Mouse (Mus musculus) yolk sac, embryonic 10.5 days (tissue): ENCODE measurements around the gene Nicn1.
"Not testable (repeated sequence)": the region's sequence is repeated elsewhere in the genome, so short reads cannot be mapped to it uniquely, and the experiment has no call there.

Experiments
- DNase-seq: peaks from one replicate; pipeline ENCODE4 v3.0.0-alpha.2; 2017; ENCODE audit warnings: low spot score

Gene Nicn1

DNA sequence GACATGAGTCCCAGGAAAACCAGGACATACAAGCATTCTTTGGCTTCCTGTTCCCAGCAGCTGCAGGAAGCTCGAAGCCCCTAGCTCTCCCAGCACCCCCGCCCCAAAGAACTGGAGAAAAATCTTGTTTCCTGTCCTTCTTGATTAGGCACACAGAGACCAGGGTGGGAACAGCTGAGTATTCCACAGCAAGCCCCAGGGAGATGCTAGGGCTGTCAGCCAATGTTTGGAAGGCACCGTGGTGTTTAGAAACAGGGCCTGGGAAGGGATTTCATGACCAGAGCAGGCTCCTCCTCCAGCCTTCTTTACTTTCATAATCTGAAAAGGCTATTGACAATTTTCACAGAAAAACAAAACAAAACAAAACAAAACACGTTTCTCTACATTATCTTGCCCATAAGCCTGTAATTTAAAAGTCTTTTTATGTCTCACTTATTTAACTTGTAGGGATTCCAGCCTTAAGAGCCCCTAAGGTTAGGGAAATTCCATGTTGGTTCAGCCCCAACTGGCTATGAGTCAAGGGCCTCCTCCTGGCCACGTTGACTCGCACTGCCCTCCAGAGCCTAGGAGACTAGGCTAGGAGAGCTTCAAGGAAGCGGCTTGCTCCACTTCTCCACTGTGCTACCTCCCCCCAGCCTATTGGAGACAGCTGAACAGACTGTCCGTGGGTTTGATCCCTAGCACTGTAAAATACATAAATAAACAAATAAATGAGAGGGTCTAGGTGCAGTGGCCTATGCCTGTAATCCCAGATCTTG is 10.0 kb upstream of the Nicn1 start:
- no peak for DNase-seq

DNA sequence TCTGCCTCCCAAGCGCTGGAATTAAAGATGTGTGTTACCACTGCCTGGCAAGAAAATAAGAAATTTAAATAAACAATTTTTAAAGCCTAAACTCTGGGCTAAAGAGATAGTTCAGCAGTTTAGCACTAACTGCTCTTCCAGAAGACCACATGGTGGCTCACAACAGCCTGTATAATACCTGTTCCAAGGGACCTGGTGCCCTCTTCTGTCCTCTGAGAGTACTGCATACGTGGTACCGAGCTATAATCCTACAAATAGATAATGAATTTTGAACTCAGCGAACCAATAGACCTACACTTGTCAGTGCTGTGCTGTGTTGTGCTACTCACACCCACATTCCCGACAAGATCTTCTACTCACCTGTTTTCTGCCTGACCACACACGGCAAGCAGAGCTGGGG is 5.8 kb upstream of the Nicn1 start:
- peak; percentile 57 for DNase-seq

DNA sequence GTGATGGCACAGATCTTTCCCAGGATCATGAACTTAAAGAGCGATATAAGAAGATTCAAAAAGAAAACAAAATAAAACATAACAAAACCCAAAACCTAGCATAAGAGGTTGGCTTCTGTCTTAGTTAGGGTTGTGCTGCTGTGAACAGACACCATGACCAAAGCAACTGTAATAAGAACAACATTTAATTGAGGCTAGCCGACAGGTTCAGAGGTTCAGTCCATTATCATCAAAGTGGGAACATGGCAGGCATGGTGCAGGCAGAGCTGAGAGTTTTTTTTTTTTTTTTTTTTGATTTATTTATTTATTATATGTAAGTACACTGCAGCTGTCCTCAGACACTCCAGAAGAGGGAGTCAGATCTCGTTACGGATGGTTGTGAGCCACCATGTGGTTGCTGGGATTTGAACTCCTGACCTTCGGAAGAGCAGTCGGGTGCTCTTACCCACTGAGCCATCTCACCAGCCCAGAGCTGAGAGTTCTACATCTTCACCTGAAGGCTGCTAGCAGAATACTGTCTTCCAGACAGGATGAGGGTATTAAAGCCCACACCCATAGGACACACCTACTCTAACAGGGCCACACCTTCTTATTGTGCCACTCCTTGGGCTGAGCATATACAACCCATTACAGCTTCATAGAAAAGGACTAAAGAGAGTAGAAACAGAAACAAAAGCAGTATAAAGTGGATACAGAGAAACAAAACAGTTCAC is 2.5 kb upstream of the Nicn1 start:
- DNase-seq: not testable (repeated sequence)

DNA sequence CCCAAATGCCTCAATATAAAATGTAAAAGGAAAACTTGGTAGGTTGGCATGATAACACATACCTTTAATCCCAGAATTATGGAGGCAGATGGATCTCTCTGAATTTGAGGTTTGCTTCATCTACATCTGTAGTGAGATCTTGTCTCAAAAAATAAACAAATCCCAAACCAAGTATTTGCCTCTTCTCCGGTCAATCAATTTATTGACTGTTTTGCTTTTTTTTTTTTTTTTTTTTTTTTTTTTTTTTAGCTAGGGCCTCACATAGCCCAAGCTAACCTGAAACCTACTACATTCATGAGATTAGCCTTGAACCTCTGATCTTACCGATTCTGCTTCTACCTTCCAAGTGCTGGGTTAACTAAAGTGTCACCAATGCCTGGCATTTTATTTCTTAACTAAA is 882 bp upstream of the Nicn1 start:
- DNase-seq: no peak

DNA sequence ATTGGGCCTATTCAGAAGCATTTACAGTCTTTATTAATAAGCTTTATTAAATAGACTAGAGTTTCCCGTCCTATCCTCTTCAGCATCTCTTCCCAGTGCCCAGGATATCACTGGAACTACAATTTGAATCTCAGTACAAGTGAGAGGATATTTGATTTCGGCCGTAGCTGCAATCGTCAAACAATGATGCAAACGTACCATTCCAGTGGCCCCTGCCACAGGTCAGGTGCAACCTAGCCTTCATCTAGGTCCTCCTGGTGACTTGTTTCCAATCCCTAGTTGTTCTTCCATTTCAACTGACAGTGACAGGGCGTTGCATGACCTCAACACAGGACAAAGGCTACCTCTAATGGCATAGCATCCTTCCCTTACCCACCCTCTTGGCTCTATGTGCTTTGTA is 544 bp downstream of the Nicn1 start:
- no peak for DNase-seq

DNA sequence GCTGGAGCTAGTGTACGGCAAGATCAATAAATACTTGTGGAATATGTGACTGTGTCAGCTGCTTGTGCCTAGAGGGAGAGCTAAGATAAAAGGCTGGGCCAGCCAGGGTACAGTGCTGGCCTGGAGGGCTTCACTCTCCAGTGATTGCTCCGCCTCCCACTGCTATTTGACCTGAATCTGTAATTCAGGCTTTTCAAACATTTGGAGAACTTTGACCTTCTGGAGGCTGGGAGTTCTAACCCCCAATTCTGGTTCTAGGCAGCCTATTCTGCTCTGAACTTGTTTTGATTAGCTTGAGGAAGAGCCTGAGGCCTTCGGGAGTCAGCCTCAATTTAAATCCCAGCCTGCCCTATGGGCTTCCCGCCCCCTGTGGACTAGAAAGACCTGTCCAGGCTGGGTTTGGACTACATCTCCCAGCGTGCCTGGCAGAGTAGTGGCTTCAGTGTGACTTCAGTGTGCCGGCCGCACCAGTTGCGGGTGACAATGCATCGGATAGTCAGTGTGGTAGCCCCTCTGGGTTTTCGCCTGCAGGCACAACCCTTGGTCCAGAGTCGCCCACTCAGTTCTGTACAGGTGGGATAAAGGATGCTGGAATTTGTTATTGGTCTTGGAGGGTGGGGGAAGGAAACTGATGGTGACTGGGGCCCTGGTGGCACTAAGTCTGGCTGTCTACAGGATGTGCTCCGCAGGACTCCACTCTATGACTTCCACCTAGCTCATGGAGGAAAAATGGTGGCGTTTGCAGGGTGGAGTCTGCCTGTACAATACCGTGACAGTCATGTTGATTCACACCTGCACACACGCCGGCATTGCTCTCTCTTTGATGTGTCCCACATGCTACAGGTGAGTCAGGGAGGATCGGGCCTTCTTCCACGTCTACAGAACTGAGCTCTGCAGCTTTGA is 6.5 kb downstream of the Nicn1 start, which contains the start of gene Amt:
Gene Amt, plus strand, starts transcription at position 401 of the 903 bp plus-strand sequence.
- peak; percentile 91 for DNase-seq

DNA sequence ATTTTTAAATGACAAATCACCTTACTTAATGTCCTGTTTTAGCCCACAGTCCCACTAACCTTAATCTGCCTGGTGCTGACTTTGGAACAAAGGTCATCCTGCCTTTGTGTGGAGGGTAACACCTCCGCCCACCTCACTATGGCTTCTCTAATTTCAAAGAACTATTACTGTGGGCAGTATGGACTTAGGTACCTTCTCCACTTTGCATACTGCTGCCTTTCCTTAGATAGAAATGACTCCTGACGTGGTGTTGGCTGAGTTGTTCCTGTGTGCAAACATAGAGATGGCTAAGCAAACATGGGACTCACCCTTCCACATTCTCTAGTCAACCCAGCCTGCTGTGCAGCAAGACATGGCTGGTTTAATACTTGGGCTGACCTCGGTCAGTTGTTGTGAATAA is 11.6 kb downstream of the Nicn1 start:
- peak; percentile 75 for DNase-seq

DNA sequence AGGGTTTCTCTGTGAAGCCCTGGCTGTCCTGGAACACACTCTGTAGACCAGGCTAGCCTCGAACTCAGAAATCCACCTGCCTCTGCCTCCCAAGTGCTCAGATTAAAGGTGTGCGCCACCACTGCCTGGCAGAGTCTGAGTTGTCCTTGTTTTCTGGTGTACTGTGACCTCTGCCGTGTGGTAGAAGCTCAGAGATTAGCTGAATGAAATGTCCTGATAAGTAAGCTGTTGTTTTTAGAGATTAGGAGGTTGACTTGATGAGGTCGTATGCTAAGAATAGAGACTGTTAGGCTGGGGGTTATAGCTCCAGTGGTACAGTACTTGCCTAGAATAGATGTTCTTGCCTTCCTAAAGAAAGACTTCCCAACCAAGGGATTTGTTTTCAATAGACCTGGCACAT is 14.5 kb downstream of the Nicn1 start:
- peak; percentile 35 for DNase-seq

DNA sequence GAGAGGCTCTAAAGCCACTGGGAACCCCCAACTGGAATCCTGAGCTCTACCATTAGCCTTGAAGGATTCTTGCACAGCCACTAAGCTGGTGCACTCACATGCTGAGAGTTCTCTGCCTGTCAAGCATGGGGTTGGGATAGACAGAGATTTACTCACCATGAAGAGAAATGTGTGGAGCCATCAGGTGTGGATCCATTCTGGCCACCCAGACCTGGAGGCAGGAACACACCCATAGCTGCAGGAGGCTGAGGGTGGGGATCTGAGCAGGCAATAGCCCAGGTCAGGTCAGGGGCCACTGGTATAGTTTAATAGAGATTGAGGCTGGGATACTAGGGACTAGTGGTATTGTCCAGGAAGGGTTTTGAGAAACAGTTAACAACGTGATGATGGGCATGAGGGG is 14.9 kb downstream of the Nicn1 start:
- no peak for DNase-seq

DNA sequence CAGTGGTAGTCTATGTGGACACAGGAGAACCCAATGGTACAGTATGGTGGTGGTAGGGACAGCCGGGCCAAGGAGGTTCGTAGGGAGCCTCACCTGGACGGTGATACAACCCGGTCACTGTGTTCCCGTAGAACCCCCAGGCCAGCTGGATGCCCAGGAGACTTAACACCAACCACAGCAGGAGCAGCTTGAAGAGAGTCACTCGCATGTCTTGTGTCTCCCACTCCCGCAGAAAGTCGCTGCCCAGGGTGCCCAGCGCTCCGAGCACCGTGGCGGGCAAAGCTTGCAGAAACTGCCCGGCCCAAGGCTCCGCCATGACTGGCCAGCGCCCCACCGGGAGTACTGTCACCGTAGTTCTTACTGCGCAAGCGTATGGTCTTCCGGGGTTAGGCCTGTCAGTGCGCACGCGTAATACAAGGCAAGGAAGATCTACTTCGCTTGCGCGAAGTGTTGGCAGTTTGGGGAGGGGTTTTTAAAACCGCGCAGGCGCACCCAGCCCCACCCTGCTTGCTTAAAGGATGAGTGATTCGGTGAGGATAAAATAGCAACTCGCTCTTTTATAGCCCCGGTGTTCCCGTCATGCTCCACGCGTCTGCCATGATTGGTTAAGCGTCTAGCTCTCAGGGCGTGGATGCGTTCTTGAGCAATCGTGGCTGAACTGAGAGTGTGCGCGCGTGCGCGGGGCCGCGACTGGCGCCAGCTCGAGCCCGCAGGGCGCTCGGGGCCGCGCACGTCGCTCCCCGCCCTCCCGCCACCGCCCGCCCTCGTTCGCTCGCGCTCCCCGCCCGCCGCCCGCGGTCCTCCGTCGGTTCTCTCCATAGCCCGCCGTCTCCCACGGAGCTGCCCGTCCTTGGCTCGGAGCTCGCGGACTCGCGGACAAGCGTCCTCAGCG is 15.6 kb downstream of the Nicn1 start, which contains the start of the genes Rhoa and Tcta:
Gene Rhoa, plus strand, starts transcription at position 501 of the 892 bp plus-strand sequence.
Gene Tcta, minus strand, starts transcription at position 532 of the 892 bp plus-strand sequence.
- peak; percentile 99 for DNase-seq

DNA sequence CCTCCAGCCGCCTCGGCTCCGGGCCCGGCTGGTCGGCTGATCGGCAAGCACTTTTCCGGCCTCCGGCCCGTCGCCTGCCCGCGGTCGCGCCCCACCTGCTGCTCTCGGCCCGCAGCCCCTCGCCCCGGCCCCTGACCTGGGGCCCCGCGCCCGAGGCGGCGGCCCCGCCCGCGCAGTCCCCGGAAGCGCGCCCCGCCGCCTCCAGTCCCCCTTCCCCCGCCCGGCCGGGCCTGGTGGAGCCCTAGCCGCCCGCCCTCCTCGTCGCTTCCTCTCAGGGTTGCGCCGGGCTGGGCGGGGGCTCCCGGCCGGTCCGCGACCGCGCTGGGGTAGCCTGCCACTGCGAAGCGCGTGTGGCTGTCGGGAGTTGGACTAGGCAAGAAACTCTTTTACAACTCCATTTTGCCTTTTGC is 16.3 kb downstream of the Nicn1 start:
- DNase-seq: no peak

DNA sequence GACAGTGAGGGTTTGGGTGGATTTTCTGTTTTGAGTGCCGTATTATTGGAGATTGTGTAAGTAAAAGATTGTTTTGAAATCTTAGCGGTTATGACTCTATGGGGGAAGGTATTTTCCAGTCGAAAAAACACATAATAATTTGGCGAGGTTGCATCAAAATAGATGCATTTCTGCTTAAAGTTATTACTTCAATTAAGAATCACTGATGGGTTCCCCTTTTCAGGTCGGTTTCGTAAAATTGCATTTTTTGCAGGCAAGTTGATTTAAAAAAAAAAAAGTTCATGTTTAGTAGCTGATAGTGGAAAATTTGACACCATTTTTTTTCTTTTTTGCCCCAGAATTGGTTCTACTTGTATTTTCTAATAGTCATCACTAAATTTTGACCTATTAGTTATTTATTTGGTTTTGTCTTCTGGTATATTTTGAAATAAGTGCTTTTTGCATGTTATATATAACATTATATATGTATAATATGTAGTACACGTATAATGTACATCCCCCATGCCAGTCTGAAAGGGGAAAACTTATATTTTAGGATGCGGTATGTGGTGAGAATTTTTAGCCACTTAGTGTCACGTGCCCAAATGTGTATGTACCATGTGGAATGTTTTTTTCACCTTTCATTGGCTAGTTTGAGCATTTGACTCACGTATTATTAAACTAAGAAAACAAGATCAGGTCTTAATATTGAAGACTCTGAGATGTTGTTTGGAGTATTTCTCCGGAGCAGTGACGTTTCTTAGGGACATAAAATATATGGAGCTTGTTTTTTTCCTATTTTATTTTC is 17.0 kb downstream of the Nicn1 start:
- no peak for DNase-seq

DNA sequence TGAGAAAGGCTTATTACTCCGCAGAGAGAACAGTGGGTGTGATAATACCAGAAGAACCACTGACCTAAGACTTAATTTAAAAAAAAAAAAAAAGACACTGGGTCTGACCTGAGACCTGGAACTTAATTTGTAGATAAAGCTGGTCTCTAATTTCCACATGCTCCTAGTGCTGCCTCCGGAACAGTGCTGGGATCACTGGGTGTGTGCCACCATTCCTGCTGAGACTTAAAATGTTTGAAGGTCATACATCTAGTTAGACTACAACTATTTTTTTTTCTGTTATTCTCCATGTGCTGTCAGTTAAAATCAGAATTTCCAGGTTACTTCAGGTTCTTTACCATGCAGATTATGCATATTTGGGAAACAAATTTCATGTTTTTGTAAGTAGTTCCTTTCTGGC is 17.9 kb downstream of the Nicn1 start:
- DNase-seq: no peak

DNA sequence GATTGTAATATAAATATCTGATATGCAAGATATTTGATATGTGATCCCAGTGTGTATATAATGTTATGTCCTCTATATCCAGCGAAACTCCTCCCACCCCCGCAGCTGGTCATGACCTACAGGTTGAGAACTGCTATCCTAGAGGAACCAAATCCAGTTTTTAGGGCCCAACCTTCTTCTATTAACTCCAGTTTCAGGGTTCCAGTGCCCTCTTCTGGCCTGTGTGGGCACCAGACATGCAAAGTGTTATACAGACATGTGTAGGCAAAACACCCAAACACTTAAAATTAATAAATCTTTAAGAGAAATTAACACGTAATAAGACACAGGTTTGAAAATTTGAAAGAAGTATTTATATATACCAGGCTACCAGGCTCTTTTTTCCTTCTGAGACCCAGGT is 27.3 kb downstream of the Nicn1 start:
- no peak for DNase-seq

DNA sequence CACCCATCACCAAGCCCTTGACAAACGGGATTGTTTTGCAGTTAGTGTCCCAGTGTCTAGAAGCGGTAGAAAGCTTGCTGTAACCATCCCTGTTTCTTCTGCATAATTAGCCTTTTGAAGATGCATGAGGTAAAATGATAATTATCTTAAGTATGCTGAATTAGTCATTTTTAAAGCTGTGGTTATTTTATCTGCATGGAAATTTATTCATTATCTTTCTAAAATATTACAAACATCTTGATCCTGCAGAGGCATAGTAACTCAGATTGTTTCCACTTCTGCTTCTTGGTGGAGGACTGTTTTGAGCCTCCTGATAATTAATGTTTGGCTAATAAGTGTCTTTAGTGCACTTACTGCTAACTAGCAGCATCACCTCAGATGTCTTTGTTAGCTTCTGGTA is 28.2 kb downstream of the Nicn1 start:
- DNase-seq: no peak

DNA sequence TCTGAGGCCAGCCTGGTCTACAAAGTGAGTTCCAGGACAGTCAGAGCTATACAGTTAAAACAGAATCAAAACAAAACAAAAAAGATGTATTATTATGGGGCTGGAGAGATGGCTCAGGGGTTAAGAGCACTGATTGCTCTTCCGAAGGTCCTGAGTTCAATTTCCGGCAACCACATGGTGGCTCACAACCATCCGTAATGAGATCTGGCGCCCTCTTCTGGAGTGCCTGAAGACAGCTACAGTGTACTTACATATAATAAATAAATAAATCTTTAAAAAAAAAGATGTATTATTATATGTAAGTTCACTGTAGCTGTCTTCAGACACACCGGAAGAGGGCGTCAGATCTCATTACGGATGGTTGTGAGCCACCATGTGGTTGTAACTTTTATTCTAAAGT is 31.8 kb downstream of the Nicn1 start:
- not testable (repeated sequence) for DNase-seq

DNA sequence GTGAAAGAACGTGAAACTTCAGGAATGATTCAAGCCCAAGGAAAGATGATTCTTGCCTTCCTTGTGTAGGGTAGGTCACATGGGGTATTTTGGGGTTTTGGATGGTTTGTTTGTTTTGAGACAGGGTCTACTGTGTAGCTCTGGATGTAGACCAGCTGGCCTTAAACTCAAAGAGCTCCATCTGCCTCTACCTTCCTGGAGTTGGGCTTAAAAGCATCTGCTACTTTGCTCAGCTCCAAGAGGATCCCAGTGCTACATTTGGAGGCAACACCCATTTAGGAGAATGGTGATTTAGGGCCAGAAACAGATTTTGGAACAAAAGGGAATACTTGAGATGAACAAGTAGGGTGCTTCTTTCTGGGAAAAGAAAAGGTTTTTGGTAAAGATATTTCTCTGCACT is 34.6 kb downstream of the Nicn1 start:
- no peak for DNase-seq

DNA sequence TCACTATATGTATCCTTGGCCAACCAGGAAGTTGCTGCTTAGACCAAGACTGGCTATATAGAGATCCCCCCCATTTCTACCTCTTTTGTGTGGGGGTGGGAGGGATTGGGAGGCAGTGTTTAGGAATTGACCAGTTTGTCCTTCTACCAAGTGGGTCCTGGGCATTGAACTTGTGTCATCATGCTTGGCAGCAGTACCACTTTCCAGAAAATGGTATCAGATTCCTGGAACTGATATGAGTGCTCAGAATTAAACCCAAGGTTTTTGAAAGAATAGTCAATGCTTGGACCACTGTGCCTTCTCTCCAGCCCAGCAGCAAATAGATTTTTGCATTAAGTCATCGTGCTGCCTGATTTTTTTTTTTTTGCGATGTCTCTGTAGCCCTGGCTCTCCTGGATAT is 35.6 kb downstream of the Nicn1 start:
- DNase-seq: no peak

DNA sequence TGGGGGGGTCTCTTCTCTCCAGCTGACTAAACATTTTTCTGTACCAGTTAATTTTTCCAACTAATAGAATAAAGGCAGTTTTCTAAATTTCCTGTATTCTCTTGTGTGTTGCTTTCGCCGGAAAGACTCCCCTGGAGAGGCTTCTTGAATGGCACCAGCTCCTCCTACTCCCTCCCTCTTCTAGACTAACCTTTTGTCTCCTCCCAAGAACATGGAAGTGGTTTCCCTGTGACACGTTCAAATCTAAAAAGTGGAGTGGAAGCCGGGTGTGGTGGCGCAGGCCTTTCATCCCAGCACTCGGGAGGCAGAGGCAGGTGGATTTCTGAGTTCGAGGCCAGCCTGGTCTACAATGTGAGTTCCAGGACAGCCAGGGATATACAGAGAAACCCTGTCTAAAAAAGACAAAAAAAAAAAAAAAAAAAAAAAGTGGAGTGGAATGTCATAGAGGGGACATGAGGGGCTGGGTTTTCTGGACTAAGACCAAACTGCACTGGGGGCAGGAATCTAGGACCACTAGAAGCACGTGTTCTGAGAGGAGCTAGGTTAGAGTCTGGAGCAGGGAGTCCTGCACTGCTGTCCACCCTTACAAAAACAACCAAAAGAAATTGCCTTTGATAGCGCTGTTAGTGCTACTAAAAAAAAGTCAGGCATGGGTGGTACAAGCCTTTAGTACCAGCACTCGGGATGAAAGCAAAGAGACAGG is 47.8 kb downstream of the Nicn1 start:
- DNase-seq: peak; percentile 13

DNA sequence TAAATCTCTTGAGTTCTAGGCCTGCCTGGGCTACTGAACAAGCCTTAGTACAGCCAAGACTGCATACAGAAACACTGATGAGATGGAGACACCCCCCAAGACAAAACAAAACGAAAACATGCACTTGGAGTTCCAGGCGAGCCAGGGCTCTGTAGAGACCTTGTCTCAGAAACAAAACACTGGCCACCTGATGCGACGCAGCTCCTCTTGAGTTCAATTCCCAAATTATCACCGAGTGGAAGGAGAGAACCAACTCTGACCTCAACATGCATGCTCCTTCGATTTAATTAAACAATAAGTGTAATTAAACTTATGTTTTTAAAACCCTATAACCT is 48.3 kb downstream of the Nicn1 start:
- no peak for DNase-seq
